Mouse (Mus musculus): ENCODE measurements around the gene Haus3. TPM values are rescaled to one million over a fixed set of nuclear protein-coding genes. Genes with fewer than 3 reads are reported as not detected.

The Haus3 gene
- polyA plus RNA-seq, 1 experiment from 2014 or later = 12.3 TPM

GRCm38 (mm10) chr5:34191021-34191420 is 21.7 kb upstream of the Haus3 start:
- ATAC-seq (ENCODE audit: low read depth) = no peak
- no peaks in the 10 kb centered on the region for H3K36me3 ChIP-seq (ENCODE audit: control insufficient read depth, insufficient read depth, low read length)
- H3K9me3 ChIP-seq (ENCODE audit: control insufficient read depth, low read length) = no peaks in the 10 kb centered on the region
- no peaks in the 10 kb centered on the region for H3K27me3 ChIP-seq (ENCODE audit: control insufficient read depth, insufficient read depth, low read length)
- WGBS = 56% methylated on average over 4 of the region's 4 CpGs
- no peak overlapping the region for H3K4me3 ChIP-seq (ENCODE audit: low read depth, low read length)
- peaks cover 10% of the 10 kb centered on the region for H3K4me1 ChIP-seq (ENCODE audit: control insufficient read depth, insufficient read depth, low read length)
- no peak overlapping the region for H3K9ac ChIP-seq (replicated peaks; ENCODE audit: low read depth, low read length)
- H3K4me2 ChIP-seq (ENCODE audit: low read depth, low read length) = no peak overlapping the region
- no peak overlapping the region for H3K27ac ChIP-seq (ENCODE audit: low read depth, low read length)

- no peaks in the 10 kb centered on the region for H3K36me3 ChIP-seq (ENCODE audit: control insufficient read depth, insufficient read depth, low read length)
- no peak overlapping the region for H3K4me3 ChIP-seq (ENCODE audit: low read depth, low read length)
- WGBS = 73% methylated on average over 1 of the region's 1 CpGs
- peaks cover 23% of the 10 kb centered on the region for H3K4me1 ChIP-seq (ENCODE audit: control insufficient read depth, insufficient read depth, low read length)
- no peak overlapping the region for H3K27ac ChIP-seq (ENCODE audit: low read depth, low read length)
- H3K9ac ChIP-seq (replicated peaks; ENCODE audit: low read depth, low read length) = no peak overlapping the region
- H3K27me3 ChIP-seq (ENCODE audit: control insufficient read depth, insufficient read depth, low read length) = no peaks in the 10 kb centered on the region
- ATAC-seq (ENCODE audit: low read depth) = no peak
- no peak overlapping the region for H3K4me2 ChIP-seq (ENCODE audit: low read depth, low read length)
- H3K9me3 ChIP-seq (ENCODE audit: control insufficient read depth, low read length) = no peaks in the 10 kb centered on the region
These were observed 20.2 kb upstream of the Haus3 start for GRCm38 (mm10) chr5:34189521-34189920.

- H3K27me3 ChIP-seq (ENCODE audit: control insufficient read depth, insufficient read depth, low read length) = no peaks in the 10 kb centered on the region
- H3K9ac ChIP-seq (replicated peaks; ENCODE audit: low read depth, low read length) = no peak overlapping the region
- no peaks in the 10 kb centered on the region for H3K36me3 ChIP-seq (ENCODE audit: control insufficient read depth, insufficient read depth, low read length)
- no peak overlapping the region; the same call in 1 of the 2 replicates for H3K27ac ChIP-seq (ENCODE audit: low read depth, low read length)
- no peak for ATAC-seq (ENCODE audit: low read depth)
- peaks cover 26% of the 10 kb centered on the region for H3K4me1 ChIP-seq (ENCODE audit: control insufficient read depth, insufficient read depth, low read length)
- H3K4me3 ChIP-seq (ENCODE audit: low read depth, low read length) = no peak overlapping the region
- peak overlapping the region; percentile 79 for H3K4me2 ChIP-seq (ENCODE audit: low read depth, low read length)
- 80% methylated on average over 2 of the region's 2 CpGs for WGBS
- H3K9me3 ChIP-seq (ENCODE audit: control insufficient read depth, low read length) = no peaks in the 10 kb centered on the region
These were observed 19.5 kb upstream of the Haus3 start for GRCm38 (mm10) chr5:34188856-34189255.

- under 1% methylated on average over 59 of the region's 60 CpGs for WGBS
- Histone ChIP-seq H3K9ac (replicated peaks; ENCODE audit: low read depth, low read length) (peak within 1 kb of the TSS; percentile 90), H3K4me3 (ENCODE audit: low read depth, low read length) (peak within 1 kb of the TSS; percentile 94), H3K4me1 (ENCODE audit: control insufficient read depth, insufficient read depth, low read length) (peaks cover 30% of the 10 kb centered on the region), H3K36me3 (ENCODE audit: control insufficient read depth, insufficient read depth, low read length) (peaks cover 4% of the 10 kb centered on the region; the same call in 1 of the 2 replicates), H3K27ac (ENCODE audit: low read depth, low read length) (peak within 1 kb of the TSS; percentile 87), H3K9me3 (ENCODE audit: control insufficient read depth, low read length) (no peaks in the 10 kb centered on the region), H3K27me3 (ENCODE audit: control insufficient read depth, insufficient read depth, low read length) (no peaks in the 10 kb centered on the region), H3K4me2 (ENCODE audit: low read depth, low read length) (peak within 1 kb of the TSS; percentile 79)
- ATAC-seq (ENCODE audit: low read depth) = peak; percentile 99
These were observed 18.4 kb upstream of the Haus3 start, which contains the start of gene Mxd4 for GRCm38 (mm10) chr5:34187601-34188316. Gene Mxd4, minus strand, starts transcription at chr5:34187720.

GRCm38 (mm10) chr5:34186961-34187391 is 17.6 kb upstream of the Haus3 start:
- no peaks in the 10 kb centered on the region for H3K9me3 ChIP-seq (ENCODE audit: control insufficient read depth, low read length)
- H3K4me2 ChIP-seq (ENCODE audit: low read depth, low read length) = peak overlapping the region; percentile 79
- H3K27me3 ChIP-seq (ENCODE audit: control insufficient read depth, insufficient read depth, low read length) = no peaks in the 10 kb centered on the region
- H3K36me3 ChIP-seq (ENCODE audit: control insufficient read depth, insufficient read depth, low read length) = peaks cover 8% of the 10 kb centered on the region; the same call in 1 of the 2 replicates
- ATAC-seq (ENCODE audit: low read depth) = peak; percentile 24
- H3K4me3 ChIP-seq (ENCODE audit: low read depth, low read length) = peak overlapping the region; percentile 94
- peak overlapping the region; percentile 90 for H3K9ac ChIP-seq (replicated peaks; ENCODE audit: low read depth, low read length)
- under 1% methylated on average over 34 of the region's 46 CpGs for WGBS
- H3K4me1 ChIP-seq (ENCODE audit: control insufficient read depth, insufficient read depth, low read length) = peaks cover 30% of the 10 kb centered on the region
- H3K27ac ChIP-seq (ENCODE audit: low read depth, low read length) = peak overlapping the region; percentile 87

- 0 out of 2 replicates have a peak overlapping the region, but pooled peaks have one; percentile 28 for H3K27ac ChIP-seq (ENCODE audit: low read depth, low read length)
- peaks cover 30% of the 10 kb centered on the region for H3K4me1 ChIP-seq (ENCODE audit: control insufficient read depth, insufficient read depth, low read length)
- H3K9me3 ChIP-seq (ENCODE audit: control insufficient read depth, low read length) = no peaks in the 10 kb centered on the region
- H3K4me3 ChIP-seq (ENCODE audit: low read depth, low read length) = peak overlapping the region; percentile 94
- peak overlapping the region; percentile 90 for H3K9ac ChIP-seq (replicated peaks; ENCODE audit: low read depth, low read length)
- 64% methylated on average over 2 of the region's 2 CpGs for WGBS
- H3K36me3 ChIP-seq (ENCODE audit: control insufficient read depth, insufficient read depth, low read length) = peaks cover 8% of the 10 kb centered on the region; the same call in 1 of the 2 replicates
- H3K27me3 ChIP-seq (ENCODE audit: control insufficient read depth, insufficient read depth, low read length) = no peaks in the 10 kb centered on the region
- H3K4me2 ChIP-seq (ENCODE audit: low read depth, low read length) = peak overlapping the region; percentile 79
- ATAC-seq (ENCODE audit: low read depth) = no peak
These were observed 17.1 kb upstream of the Haus3 start for GRCm38 (mm10) chr5:34186391-34186790.

GRCm38 (mm10) chr5:34185791-34186190 is 16.5 kb upstream of the Haus3 start:
- no peaks in the 10 kb centered on the region for H3K9me3 ChIP-seq (ENCODE audit: control insufficient read depth, low read length)
- peaks cover 8% of the 10 kb centered on the region; the same call in 1 of the 2 replicates for H3K36me3 ChIP-seq (ENCODE audit: control insufficient read depth, insufficient read depth, low read length)
- no peak for ATAC-seq (ENCODE audit: low read depth)
- H3K27ac ChIP-seq (ENCODE audit: low read depth, low read length) = no peak overlapping the region
- no peak overlapping the region for H3K9ac ChIP-seq (replicated peaks; ENCODE audit: low read depth, low read length)
- H3K4me3 ChIP-seq (ENCODE audit: low read depth, low read length) = peak overlapping the region; percentile 94
- H3K4me2 ChIP-seq (ENCODE audit: low read depth, low read length) = peak overlapping the region; percentile 79
- peaks cover 30% of the 10 kb centered on the region for H3K4me1 ChIP-seq (ENCODE audit: control insufficient read depth, insufficient read depth, low read length)
- H3K27me3 ChIP-seq (ENCODE audit: control insufficient read depth, insufficient read depth, low read length) = no peaks in the 10 kb centered on the region

- H3K27me3 ChIP-seq (ENCODE audit: control insufficient read depth, insufficient read depth, low read length) = no peaks in the 10 kb centered on the region
These were observed 15.8 kb upstream of the Haus3 start for GRCm38 (mm10) chr5:34185051-34185580.

GRCm38 (mm10) chr5:34183976-34184375 is 14.6 kb upstream of the Haus3 start:
- no peak overlapping the region for H3K4me2 ChIP-seq (ENCODE audit: low read depth, low read length)
- 89% methylated on average over 3 of the region's 3 CpGs for WGBS
- no peak overlapping the region for H3K9ac ChIP-seq (replicated peaks; ENCODE audit: low read depth, low read length)
- H3K4me1 ChIP-seq (ENCODE audit: control insufficient read depth, insufficient read depth, low read length) = peaks cover 30% of the 10 kb centered on the region
- H3K27ac ChIP-seq (ENCODE audit: low read depth, low read length) = no peak overlapping the region
- ATAC-seq (ENCODE audit: low read depth) = no peak
- H3K9me3 ChIP-seq (ENCODE audit: control insufficient read depth, low read length) = no peaks in the 10 kb centered on the region
- H3K4me3 ChIP-seq (ENCODE audit: low read depth, low read length) = no peak overlapping the region
- peaks cover 12% of the 10 kb centered on the region for H3K36me3 ChIP-seq (ENCODE audit: control insufficient read depth, insufficient read depth, low read length)
- H3K27me3 ChIP-seq (ENCODE audit: control insufficient read depth, insufficient read depth, low read length) = no peaks in the 10 kb centered on the region

More at GRCm38 (mm10) chr5:34185051-34185580, 15.8 kb upstream of the Haus3 start:
- H3K9me3 ChIP-seq (ENCODE audit: control insufficient read depth, low read length) = no peaks in the 10 kb centered on the region
- 94% methylated on average over 1 of the region's 1 CpGs for WGBS
- peaks cover 11% of the 10 kb centered on the region for H3K36me3 ChIP-seq (ENCODE audit: control insufficient read depth, insufficient read depth, low read length)
- H3K27ac ChIP-seq (ENCODE audit: low read depth, low read length) = no peak overlapping the region
- no peak overlapping the region for H3K4me3 ChIP-seq (ENCODE audit: low read depth, low read length)
- H3K4me2 ChIP-seq (ENCODE audit: low read depth, low read length) = peak overlapping the region; percentile 20; the same call in 1 of the 2 replicates
- H3K9ac ChIP-seq (replicated peaks; ENCODE audit: low read depth, low read length) = 0 out of 2 replicates have a peak overlapping the region, but pooled peaks have one; percentile 7
- peaks cover 30% of the 10 kb centered on the region for H3K4me1 ChIP-seq (ENCODE audit: control insufficient read depth, insufficient read depth, low read length)
- ATAC-seq (ENCODE audit: low read depth) = no peak
